13 mouse cellular contexts compared by ENCODE assay signal in genomic region chr16:90483341-90483740, GRCm38 (mm10).
"Had no signal": no experiment of that assay in that cellular context is flagged by ENCODE, and none has a peak within 500 bp of the region (broad histone marks: within the 10 kb centered on the region; RNA-seq: fewer than 3 reads in every experiment).

No protein-coding gene starts in this region.

- H3K27ac ChIP-seq: left cerebral cortex, adult 2 months; limb, embryonic 12.5 days; liver, embryonic 13.5 days; midbrain, embryonic 12.5 days; stomach, embryonic 15.5 days had no signal

- H3K4me2 ChIP-seq: limb, embryonic 12.5 days; liver, embryonic 13.5 days; midbrain, embryonic 12.5 days; stomach, embryonic 15.5 days had no signal

- DNase-seq: kidney, postnatal 25 days; liver; liver, embryonic 13.5 days; lung, adult 18-20 months; retina, postnatal 1 day; right cerebral cortex, postnatal 4 days; spleen, adult 18-20 months; thymus, postnatal 4 days had no signal

- H3K9ac ChIP-seq: limb, embryonic 12.5 days; liver, embryonic 13.5 days; midbrain, embryonic 12.5 days; stomach, embryonic 15.5 days had no signal

- H3K9me3 ChIP-seq: limb, embryonic 12.5 days; liver, embryonic 13.5 days; midbrain, embryonic 12.5 days; stomach, embryonic 15.5 days had no signal

- H3K4me1 ChIP-seq: limb, embryonic 12.5 days; liver, embryonic 13.5 days; midbrain, embryonic 12.5 days; stomach, embryonic 15.5 days had no signal

- H3K4me3 ChIP-seq: left cerebral cortex, adult 2 months; limb, embryonic 12.5 days; liver, embryonic 13.5 days; midbrain, embryonic 12.5 days; myocyte; stomach, embryonic 15.5 days had no signal

- H3K27me3 ChIP-seq: limb, embryonic 12.5 days; liver, embryonic 13.5 days; midbrain, embryonic 12.5 days; stomach, embryonic 15.5 days had no signal
